Mouse (Mus musculus) T-helper 1 cell (primary cell): Measurements from ENCODE around the gene Arsg.

Experiments used
- in situ Hi-C: fragments of 300-600 bp; cut with MboI, MseI; formaldehyde crosslinking; loops from one replicate; pipeline ENCODE4 v1.15.1; 2025; ENCODE audit warnings: high pct_unique_total_duplicates

The Arsg gene

GRCm38 (mm10) chr11:109579999-109580398 lies 106.8 kb downstream of the Arsg start:
- in situ Hi-C loops: loop anchor here (5.0 kb wide), 1 partner anchor 273 kb away; no protein-coding TSS in a partner anchor

- in situ Hi-C loops: loop anchor here (5.0 kb wide), 1 partner anchor 277 kb away; no protein-coding TSS in a partner anchor
Observed at GRCm38 (mm10) chr11:109583986-109584385, 110.8 kb downstream of the Arsg start.

GRCm38 (mm10) chr11:109584843-109585713 lies 111.9 kb downstream of the Arsg start:
- in situ Hi-C loops: loop anchor here (5.0 kb wide), 3 partner anchors 138 to 338 kb away; no protein-coding TSS in a partner anchor

GRCm38 (mm10) chr11:109586424-109586823 lies 113.2 kb downstream of the Arsg start:
- in situ Hi-C loops: loop anchor here (5.0 kb wide), 2 partner anchors 139 to 339 kb away; no protein-coding TSS in a partner anchor

- in situ Hi-C loops: loop anchor here (5.0 kb wide), 2 partner anchors 140 to 340 kb away; no protein-coding TSS in a partner anchor
Observed at GRCm38 (mm10) chr11:109587019-109587418, 113.8 kb downstream of the Arsg start.

GRCm38 (mm10) chr11:109587638-109588374 lies 114.6 kb downstream of the Arsg start:
- in situ Hi-C loops: loop anchor here (5.0 kb wide), 2 partner anchors 141 to 341 kb away; no protein-coding TSS in a partner anchor

- in situ Hi-C loops: no loop called here
Observed at GRCm38 (mm10) chr11:109590012-109590411, 116.8 kb downstream of the Arsg start.

GRCm38 (mm10) chr11:109591511-109591910 lies 118.3 kb downstream of the Arsg start:
- in situ Hi-C loops: no loop called here

GRCm38 (mm10) chr11:109593200-109593981 lies 120.2 kb downstream of the Arsg start:
- in situ Hi-C loops: no loop called here

- in situ Hi-C loops: no loop called here
Observed at GRCm38 (mm10) chr11:109594761-109595160, 121.6 kb downstream of the Arsg start.

GRCm38 (mm10) chr11:109598778-109599570 lies 125.8 kb downstream of the Arsg start:
- in situ Hi-C loops: no loop called here

GRCm38 (mm10) chr11:109607600-109607999 lies 134.4 kb downstream of the Arsg start:
- in situ Hi-C loops: no loop called here

- in situ Hi-C loops: no loop called here
Observed at GRCm38 (mm10) chr11:109608976-109609625, 135.9 kb downstream of the Arsg start.

GRCm38 (mm10) chr11:109610046-109610794 lies 137.0 kb downstream of the Arsg start:
- in situ Hi-C loops: no loop called here

GRCm38 (mm10) chr11:109610795-109611302 lies 137.7 kb downstream of the Arsg start:
- in situ Hi-C loops: no loop called here

- in situ Hi-C loops: no loop called here
Observed at GRCm38 (mm10) chr11:109611303-109612149, 138.4 kb downstream of the Arsg start, which contains the start of gene Wipi1. Wipi1 (minus strand) TSS chr11:109611967.

GRCm38 (mm10) chr11:109612871-109613529 lies 139.8 kb downstream of the Arsg start:
- in situ Hi-C loops: no loop called here
